Mouse (Mus musculus) heart, adult 18-20 months (tissue): ENCODE results near the gene H2-Ob. TPM values are rescaled to one million over a fixed set of nuclear protein-coding genes. Genes with fewer than 3 reads are reported as not detected.
A peak's percentile ranks its signal among the peaks of the same experiment; 100 is the strongest.

Source experiments
- DNase-seq, 2 experiments: peaks; one replicate each; pipeline ENCODE4 v3.0.0; 2021 to 2022; ENCODE audit warnings: mixed read lengths in 1 of 2
- total RNA-seq, 2 experiments: library from RNA; stranded (reverse); gene quantifications; 2 replicates each; pipeline ENCODE4 v1.2.3; 2021

H2-Ob gene
- total RNA-seq, 2 experiments from 2014 or later: 0.77 to 5.7 TPM

DNA sequence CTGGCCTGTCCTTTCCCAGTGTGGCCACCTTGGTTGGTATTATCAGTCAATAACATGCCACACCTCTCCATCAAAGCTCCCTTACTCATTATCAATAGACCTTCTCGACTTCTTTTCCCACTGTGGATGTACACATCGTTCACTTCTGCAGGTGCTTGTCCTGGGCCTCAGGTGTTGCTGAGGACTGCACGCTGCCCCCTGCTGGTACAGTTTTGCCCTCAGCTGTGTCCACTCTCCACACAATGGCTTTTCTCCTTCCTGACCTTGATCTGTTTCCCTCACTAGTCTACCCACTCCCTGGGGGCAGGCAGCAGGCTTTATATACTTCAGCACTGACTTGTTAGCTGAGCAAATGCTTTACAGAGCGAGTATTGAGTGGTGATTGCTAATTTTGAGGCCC lies 47.1 kb downstream of the H2-Ob start:
- DNase-seq: no peak

DNA sequence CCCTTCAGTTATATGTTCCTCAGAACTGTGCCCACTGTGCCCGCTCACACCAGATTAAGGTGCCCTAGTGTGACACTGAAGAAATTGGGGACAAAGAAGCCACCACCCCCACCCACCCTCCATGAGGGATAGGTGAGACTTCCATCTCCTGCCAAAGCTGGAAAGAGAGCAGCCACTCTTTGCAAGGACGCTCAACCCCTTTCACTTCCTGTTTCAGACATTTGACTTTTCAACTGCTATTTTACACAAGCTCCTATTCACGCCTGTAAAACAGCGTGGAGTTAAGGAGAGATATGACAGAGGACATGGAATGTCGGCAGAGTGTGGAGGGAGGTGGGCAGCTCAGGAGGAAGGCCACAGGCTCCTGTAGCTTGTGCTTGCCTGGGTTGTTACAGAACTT lies 47.8 kb downstream of the H2-Ob start:
- DNase-seq: no peak

DNA sequence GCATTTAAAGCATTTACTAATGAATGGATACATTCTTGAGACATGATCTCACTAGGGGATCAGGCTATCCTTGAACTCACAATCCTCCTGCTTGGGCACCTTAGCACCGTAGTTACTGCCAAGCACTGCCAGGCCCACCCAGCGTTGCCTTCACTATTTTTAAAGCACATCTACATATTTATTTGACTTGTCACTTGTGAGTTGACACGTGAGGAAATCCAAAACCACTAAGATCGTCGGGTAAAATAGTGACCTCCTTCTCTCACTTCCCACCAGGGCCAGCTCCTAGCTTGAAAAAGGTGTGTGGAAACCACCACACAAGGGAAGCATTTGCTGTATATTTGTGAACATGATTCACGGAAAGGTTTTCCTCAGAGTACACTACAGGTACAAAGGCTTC lies 48.3 kb downstream of the H2-Ob start:
- DNase-seq: no peak

DNA sequence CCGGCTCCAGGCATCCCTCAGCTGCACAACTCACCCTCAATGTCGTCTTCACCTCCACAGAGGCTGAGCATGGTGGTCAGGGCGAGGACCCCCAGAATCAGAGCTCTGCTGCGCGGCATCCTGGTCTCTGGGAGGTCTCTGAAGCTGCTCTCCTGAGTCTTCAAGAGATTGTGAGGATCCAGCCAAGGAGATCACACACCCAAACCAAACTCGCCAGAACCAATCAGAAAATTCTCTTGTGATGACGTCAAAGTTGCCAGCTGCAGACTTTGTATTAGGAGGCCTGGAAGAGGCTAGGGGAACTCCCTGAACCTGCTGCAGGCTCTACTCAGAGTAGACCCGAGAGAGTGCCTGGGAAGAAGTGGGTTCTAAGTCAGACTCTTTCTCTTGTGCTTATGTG lies 48.9 kb downstream of the H2-Ob start, which contains the start of gene H2-Aa:
TSS of gene H2-Aa (minus strand) at position 176 of the 400 bp plus-strand sequence.
- peak; percentile 91 to 93 for DNase-seq

DNA sequence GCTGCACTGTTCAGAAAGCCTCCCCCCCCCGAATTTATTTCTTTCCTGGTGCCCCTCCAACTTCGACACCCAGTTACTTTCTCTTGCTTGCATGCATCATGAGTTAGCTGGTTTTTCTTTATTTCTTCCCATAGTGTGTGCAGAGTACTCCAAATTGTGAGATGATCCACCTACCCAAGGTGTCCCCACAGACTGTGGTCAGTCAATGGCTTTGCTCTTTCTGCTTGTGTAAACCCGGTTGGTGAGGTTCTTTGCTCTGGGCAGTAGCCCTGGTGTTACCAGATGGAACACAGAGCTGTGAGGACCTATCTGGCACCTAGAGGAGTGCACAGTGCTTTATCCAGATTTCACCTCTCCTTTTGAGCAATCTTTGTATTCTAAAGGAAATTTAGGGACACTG lies 49.4 kb downstream of the H2-Ob start:
- no peak for DNase-seq

DNA sequence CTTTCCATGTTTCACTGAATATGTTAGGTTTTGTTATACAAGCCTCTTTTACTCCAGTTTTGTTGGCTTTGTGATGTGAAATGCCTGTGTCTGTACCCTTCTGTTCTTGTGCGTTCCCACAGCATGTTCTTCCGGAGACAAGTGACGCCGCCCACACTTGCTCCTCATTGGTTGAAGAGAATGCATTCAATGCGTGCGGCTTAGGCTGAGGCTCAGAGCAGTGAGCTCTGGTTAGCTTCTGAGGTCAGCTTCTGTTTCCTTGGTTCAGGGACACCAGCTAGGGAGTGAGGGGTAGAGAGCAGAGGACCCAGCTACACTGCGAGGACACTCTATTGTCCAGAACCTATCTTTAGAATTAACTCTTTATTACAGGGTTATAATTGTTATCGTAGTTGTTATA lies 52.9 kb downstream of the H2-Ob start:
- peak; percentile 83 to 89 for DNase-seq

DNA sequence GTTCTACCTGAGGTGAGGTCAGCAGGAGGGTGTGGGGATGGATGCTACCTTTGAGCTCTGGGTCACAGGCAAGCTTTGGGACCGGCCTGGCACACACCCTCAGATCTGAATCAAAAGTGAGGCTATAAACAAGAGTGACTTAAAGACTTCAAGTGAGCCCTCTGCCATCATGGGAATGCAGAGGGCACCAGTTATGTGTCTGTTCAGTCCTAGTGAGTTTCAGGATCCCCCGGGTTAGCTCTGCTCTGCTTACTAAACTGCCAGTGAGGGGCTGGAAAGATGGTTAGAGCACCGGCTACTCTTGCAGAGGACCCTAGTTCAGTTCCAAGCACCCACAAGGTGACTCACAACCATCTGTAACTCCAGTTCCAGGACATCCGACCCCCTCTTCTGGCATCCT lies 53.9 kb downstream of the H2-Ob start:
- DNase-seq: no peak

DNA sequence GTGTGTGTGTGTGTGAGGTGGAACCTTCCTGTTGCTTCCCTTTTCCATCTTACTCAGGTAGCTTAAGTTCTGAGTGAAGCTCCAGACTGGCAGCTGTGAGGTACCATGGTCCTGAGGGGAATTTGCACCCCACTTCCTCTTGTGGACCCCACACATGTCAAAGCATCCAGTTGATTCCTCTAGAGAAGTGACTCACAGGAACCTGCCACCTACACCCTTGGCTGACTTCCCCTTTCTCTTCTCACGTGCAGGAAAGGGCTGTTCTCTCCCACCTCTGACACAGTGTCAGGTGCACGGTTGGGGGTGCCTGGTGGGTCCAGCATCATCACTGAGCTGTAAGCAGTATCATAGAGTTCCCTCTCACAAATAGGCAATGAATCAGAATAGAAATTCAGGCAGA lies 54.8 kb downstream of the H2-Ob start:
- peak in 1 of 2 experiments; percentile 29 for DNase-seq

DNA sequence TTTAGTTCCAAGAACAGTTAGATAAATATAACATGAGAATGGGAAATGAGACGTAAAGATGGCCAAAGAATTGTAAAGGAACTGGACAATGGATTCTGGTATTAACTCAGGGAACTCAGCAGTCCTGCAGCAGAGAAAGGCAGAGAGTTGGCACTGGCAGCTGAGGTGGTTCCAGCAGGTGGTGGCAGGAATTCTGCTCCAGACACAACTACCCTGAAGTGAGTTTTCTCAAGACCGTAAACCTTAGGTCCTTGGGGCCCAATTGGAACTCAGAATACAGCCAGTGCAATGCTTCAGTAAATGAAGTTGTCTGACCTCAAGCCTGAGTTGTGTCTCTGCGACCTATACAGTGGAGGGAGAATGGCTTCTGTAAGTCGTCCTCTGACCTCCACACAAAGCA lies 55.5 kb downstream of the H2-Ob start:
- no peak for DNase-seq

DNA sequence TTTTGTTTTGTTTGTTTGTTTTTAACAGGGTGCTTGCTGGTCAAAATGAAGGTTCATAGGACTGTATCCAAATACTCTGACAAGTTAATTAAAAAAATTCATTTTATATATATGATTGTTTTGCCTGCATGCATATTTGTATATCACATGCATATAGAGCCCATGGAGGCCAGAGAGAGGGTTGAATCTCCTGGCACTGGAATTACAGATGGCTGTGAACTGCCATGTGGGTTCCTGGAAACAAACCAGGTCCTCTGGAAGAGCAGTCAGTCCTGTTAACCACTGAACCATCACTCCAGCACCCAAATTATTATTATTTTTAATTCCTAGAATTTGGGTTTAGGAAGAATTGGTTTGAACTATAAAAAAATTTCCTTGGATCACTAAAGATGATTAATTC lies 56.6 kb downstream of the H2-Ob start:
- no peak for DNase-seq

DNA sequence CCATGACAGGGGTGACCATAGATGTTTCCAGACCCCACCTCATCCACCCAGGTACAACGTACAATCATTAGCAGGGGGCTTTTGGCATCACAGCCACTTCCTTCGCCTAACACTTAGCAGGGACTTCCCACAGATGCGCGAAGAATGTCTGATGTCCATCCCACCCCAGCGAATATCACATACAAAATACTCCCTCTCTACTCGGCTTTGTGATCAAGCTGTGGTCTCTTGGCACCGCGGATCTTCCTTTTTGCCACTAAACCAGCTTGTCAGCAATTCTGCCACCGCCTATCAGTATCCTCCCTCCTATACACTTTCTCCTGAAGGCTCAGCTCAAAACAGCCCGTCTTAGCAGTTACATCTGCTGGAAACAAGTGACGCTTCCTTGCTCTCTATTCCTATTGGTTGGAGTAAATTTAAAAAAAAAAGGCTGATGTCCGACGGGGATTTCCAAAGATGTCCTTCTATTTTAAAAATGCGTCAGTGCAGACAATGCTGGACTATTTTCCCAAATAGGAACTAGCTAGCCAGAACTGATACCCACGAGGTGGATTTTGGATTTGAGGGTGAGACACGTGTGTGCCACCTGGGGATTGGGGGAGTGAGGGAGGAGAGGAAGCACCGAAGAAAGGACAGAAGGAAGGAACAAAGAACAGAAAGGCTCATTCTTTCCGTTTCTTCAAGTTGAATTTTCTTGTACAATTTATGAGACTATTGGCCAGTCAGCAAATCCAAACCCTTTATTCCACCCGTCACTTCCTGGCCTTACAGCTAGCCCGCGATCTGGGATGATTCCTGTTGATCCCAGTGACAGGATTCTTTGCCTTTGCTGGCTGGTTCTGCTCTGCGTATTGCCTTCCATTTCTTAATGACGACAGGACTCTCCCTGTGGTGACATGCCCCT lies 57.4 kb downstream of the H2-Ob start:
- DNase-seq: peak; percentile 78 to 82

DNA sequence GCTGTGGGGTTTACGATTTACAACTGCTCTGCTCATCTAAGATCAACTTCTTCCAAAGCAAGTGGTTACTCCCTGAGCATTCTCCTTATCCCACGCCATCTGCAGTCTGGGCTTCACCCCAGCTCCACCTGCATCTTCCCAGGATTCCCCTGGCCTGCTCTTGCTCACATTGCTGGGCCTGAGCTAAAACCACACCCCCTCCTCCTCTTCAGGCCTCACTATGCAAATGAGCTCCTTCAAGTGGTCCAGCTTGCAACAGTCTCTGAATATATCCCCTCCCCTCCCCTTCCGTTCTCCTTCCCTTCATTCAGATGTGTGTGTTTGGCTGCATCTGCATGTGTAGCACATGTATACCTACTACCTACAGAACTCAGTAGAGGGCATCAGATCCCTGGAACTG lies 60.7 kb downstream of the H2-Ob start:
- peak in 1 of 2 experiments; percentile 19 for DNase-seq

DNA sequence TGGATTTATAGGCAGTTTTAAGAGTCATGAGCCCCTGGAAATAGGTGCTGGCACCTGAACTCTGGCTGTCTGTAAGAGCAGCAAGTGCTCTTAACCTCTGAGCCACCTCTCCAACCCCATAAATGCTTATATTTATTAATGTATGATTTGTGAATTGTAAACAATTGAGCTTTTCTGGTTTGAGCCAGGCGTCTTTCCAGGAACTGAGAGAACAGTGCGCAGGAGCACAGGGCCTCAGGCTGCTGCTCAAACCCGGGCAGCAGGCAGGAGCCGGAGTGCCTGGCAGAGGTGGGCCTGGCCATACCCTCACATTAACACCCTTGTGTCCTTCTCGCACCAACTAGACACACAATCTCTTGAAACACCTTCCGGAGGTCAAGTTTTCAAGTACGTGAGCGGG lies 61.4 kb downstream of the H2-Ob start:
- DNase-seq: no peak

DNA sequence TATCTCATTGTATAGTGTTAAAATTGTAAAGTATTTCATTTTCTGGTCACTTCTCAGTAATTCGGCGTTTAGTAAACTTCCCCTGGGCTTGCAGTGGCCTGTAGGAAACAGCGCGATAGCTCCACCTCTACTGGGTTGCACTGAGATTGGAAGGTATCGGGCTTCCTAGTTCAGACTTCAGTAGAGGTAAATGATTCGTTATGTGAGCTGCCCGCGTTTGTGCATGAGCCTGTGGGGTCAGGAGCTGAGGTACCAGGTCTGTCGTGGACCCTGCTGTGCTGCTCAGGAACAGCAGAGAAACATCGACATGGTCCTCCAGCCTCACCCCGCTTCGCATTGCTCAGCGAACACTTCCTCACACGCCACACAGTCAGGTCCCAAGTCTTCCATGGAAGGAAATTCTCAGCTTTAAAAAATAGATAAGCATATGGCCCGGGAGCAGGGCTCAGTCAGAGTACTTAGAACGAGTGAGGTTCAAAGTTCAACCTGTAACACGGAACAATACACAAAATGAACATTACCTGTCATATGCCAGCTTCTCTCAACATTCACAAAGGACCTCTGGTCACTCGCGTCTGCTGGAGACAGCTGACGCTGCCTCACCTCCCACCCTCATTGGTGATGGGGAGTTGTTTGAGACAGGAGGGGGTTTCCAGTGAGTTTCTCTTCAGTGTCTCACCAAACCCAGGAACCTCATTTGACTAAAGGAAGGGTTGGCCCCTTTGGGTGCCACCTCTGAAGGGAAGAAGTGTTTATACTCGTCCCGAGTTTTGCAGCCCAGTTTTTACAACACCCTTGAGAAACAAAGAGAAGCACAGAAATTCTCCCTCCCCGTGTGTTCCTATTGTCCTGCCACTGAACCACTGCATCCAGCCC lies 62.2 kb downstream of the H2-Ob start:
- DNase-seq: peak in 1 of 2 experiments; percentile 43

DNA sequence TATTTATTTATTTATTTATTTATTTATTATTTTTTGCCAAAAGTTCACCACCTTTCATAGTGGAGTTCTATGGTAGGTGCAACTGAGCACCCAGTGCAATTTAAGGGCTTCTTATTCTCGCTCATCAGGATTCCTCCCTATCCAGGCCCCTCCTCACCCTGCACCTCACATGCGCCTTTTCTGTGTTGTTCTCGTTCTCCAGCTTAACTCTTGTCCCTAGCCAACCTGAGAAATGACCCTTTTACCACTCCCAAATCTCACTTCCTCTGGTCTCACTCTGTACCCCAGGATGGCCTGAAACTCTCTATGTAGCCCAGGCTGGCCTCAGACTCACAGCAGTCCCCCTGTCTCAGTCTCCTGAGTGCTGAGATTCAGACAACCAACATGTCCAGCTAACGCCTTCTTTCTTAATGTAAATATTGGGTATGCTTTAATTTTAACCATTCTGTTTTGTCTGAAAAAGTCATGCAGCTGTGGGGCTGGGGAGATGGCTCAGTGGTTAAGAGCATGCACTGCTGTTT lies 63.0 kb downstream of the H2-Ob start:
- no peak for DNase-seq

DNA sequence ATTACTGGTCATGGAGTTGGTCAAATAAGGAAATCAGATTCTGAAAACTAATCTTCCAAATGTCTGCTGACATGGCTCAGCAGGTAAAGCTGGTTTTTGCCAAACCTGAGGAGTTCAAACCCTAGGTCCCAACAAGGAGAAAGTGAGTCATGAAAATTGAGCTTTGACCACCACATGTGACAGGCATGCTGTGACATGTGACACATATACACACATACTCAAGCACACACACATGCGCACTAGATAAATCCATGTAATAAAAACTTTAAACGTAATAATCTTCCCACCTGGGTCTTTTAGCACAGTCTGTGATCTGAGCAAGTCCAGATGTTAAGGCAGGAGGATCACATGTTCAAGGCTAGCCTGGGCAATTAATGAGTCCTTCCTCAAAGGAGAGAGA lies 65.1 kb downstream of the H2-Ob start:
- DNase-seq: no peak

Other genes with a start within 250 kb of the H2-Ob start
- gene H2-K1, start 238.6 kb upstream of the H2-Ob start, total RNA-seq: 100 to 1,000 TPM; 204 to 337 TPM
- 10 to 100 TPM; 13.2 to 16.9 TPM for gene Ring1, start 214.2 kb upstream of the H2-Ob start, total RNA-seq
- 100 to 1,000 TPM; 131 to 137 TPM for gene H2-Ke6, start 210.8 kb upstream of the H2-Ob start, total RNA-seq
- gene Slc39a7, start 207.2 kb upstream of the H2-Ob start, total RNA-seq: 10 to 100 TPM; 66.3 to 67.0 TPM
- gene Rxrb, start 207.1 kb upstream of the H2-Ob start, total RNA-seq: 10 to 100 TPM; 42.3 to 45.4 TPM
- gene Col11a2, start 199.5 kb upstream of the H2-Ob start, total RNA-seq: 1 to 10 TPM in 1 of 2 experiments, under 1 TPM in 1; 0.55 to 1.7 TPM
- 1 to 10 TPM in 1 of 2 experiments, not detected in 1; 1.6 TPM for gene H2-Oa, start 146.6 kb upstream of the H2-Ob start, total RNA-seq
- 1 to 10 TPM; 5.9 to 7.2 TPM for gene H2-DMa, start 119.4 kb upstream of the H2-Ob start, total RNA-seq
- 10 to 100 TPM; 64.5 to 79.0 TPM for gene Brd2, start 116.3 kb upstream of the H2-Ob start, total RNA-seq
- gene H2-DMb2, start 95.6 kb upstream of the H2-Ob start, total RNA-seq: 1 to 10 TPM; 2.0 to 7.5 TPM
- 1 to 10 TPM; 3.0 to 3.9 TPM for gene H2-DMb1, start 85.8 kb upstream of the H2-Ob start, total RNA-seq
- gene Tap1, start 51.4 kb upstream of the H2-Ob start, total RNA-seq: 10 to 100 TPM in 1 of 2 experiments, 1 to 10 TPM in 1; 5.7 to 11.4 TPM
- 10 to 100 TPM; 13.1 to 25.3 TPM for gene Psmb9, start 51.1 kb upstream of the H2-Ob start, total RNA-seq
- gene Psmb8, start 41.2 kb upstream of the H2-Ob start, total RNA-seq: 10 to 100 TPM; 19.5 to 34.4 TPM
- 10 to 100 TPM; 25.3 to 33.3 TPM for gene Tap2, start 35.4 kb upstream of the H2-Ob start, total RNA-seq
- 10 to 100 TPM; 36.6 to 43.8 TPM for gene H2-Ab1, start 18.8 kb downstream of the H2-Ob start, total RNA-seq
- gene H2-Aa, start 48.9 kb downstream of the H2-Ob start, total RNA-seq: 10 to 100 TPM; 52.0 to 53.2 TPM
- 10 to 100 TPM; 54.9 to 60.2 TPM for gene H2-Eb1, start 67.0 kb downstream of the H2-Ob start, total RNA-seq
- gene H2-Eb2, start 86.8 kb downstream of the H2-Ob start, total RNA-seq: under 1 TPM in 1 of 2 experiments, not detected in 1; 0.46 TPM
- gene Btnl2, start 115.9 kb downstream of the H2-Ob start, total RNA-seq: under 1 TPM; 0.26 to 0.32 TPM
- not detected for gene Btnl1, start 138.2 kb downstream of the H2-Ob start, total RNA-seq
- gene BC051142, start 159.9 kb downstream of the H2-Ob start, total RNA-seq: not detected
- not detected for gene Btnl4, start 238.4 kb downstream of the H2-Ob start, total RNA-seq